Mouse (Mus musculus): Measurements from ENCODE around the gene Cdk8. TPM values are rescaled to one million over a fixed set of nuclear protein-coding genes. Genes with fewer than 3 reads are reported as not detected.

Gene Cdk8
- total RNA-seq, 2 experiments from 2014 or later: 15.1 to 15.5 TPM

GRCm38 (mm10) chr5:146281241-146281818 lies 50.3 kb downstream of the Cdk8 start:
- no peak for DNase-seq

DNA sequence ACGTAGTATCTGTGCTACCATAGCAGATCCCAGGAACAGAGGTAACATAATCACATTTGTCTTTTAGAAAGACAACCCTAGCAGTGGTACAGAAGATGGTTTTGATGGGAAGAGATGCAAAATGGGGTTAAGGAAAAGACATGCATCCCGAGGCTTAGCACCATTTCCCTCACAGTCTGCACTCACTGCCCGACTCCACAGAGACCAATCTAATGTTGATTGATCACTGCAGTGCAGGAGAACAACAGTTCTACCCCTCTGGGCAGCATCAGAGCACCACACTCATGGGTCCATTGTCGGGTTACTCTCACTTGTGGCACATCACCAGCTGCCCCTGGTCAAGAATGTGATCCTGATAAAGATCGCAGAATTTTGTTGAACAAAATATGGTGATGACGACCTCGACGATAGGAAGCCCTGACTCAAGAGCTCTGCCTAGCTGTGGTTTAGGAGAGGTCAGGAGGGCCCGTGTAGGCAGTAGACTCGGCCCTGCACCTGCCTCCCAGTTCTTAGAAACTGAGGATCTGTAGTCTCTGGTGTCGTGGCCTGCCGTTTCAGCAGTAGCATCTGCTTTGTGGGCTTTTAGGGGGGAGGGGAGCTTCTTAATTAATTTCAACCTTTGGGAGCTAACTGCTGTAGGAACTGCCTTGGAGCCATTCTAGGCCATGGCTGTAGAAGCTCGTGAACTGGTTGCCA lies 51.0 kb downstream of the Cdk8 start:
- DNase-seq: no peak

GRCm38 (mm10) chr5:146283899-146284298 lies 52.9 kb downstream of the Cdk8 start:
- no peak for DNase-seq

DNA sequence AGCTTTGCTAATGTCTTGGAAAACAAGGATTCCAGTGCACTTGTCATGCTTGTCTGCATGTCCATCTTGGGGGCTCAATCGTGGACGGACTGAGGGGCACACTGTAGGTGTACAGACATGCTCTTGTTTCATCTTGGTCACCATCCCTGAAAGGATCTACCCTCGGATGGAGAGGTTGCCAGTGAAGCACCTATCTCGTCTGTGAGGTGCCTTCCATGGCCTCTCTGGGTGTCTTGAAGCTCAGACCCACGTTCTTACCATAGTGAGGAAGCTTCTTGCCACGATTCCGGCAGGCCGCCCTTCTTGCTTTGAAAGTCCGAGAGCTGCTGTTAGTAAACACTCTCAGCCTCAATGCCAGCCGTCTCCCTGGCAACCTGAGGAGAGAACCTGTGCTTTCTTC lies 56.4 kb downstream of the Cdk8 start:
- DNase-seq: no peak

GRCm38 (mm10) chr5:146288048-146288501 lies 57.0 kb downstream of the Cdk8 start:
- DNase-seq: no peak

GRCm38 (mm10) chr5:146289921-146290320 lies 58.9 kb downstream of the Cdk8 start:
- no peak for DNase-seq

GRCm38 (mm10) chr5:146290446-146290845 lies 59.4 kb downstream of the Cdk8 start:
- no peak for DNase-seq

- no peak for DNase-seq
Measured at GRCm38 (mm10) chr5:146291560-146291959, 60.5 kb downstream of the Cdk8 start.

DNA sequence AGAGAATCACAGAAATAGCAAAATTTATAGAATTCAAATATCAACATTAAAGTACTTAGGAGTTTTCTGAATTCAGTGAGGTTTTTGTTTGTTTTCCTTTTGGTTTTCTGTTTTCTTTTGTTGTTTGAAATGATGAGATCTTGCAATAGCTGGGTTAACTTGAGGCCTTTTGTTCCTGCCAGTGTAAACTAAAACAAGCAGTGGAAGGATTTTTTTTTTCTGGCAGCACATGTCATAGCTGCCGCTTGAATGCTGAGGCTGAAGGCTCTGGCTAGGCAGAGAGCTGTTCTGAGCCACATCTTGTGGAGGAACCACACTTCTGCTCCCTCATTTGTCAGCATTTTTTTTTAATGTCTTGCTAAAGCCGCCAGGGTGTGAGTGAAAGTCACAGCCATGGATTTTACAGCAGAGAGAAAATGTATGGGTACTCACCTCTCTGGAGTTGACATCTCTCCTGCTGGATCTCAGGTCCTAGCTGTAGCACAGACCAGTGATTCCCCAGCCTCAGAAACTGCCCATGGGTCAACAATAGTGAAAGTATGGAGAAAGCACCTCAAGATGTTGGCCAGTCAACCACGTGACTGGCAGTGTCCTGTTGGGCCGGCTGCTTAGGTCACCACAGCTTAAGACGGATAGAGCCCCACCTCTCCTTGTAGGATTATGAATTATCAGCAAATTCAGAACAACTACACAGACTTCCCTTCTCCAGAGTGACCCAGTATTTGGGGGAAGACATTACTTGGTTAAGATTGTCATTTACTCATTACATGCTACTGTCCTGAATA lies 62.1 kb downstream of the Cdk8 start:
- no peak for DNase-seq

DNA sequence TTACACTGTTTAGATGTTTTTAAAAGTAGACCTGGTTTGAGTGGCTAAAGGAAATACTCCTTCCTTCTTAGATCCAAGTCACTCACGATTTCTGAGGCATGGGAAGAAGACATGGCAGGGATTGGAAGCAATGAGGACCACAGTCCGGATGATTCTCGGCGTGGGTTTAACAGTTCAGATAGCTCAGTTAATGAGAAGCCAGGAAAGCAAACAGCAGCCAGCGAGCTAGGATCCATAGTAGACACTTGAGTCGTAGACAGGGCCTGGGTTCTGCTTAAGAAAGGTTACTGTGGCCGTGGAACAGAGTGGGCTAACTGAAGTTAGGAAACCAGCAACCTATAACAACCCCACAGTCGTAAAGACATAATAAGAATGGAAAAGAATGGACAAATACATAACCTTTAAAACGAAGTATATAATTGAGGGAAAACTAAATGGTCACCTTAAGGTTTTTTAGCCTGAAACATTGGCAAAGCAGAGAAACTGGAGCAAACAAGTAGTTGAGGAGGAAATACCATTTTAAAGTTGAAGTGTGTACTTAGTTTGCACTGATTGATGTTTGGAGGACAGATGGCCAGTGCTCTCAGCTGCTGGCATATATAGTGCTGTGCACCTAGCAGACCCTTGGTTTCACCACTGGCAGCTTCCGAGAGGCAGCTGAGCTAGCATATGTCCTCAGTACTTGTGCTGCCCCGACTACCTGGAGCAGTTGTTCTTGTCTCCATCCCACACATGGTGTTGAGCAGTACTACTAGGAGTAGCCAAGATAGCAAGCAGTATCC lies 63.1 kb downstream of the Cdk8 start:
- DNase-seq: no peak

DNA sequence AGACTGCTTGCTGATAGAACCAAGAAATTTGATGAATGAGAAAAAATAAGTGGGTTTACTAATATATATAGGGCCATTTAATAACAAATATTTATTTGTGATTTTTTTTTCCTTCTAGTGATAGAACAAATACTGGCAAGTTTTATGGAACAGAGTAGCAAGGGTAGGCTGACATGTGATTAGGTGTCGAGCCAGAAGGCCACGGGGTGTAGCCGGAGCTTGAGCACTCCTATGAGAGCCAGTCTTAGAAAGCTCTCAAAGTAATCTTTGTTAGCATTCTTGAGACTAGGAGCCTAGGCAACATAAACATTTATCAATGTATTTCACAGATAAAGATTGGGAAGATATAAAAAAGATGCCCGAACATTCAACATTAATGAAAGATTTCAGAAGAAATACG lies 63.8 kb downstream of the Cdk8 start:
- DNase-seq: no peak

DNA sequence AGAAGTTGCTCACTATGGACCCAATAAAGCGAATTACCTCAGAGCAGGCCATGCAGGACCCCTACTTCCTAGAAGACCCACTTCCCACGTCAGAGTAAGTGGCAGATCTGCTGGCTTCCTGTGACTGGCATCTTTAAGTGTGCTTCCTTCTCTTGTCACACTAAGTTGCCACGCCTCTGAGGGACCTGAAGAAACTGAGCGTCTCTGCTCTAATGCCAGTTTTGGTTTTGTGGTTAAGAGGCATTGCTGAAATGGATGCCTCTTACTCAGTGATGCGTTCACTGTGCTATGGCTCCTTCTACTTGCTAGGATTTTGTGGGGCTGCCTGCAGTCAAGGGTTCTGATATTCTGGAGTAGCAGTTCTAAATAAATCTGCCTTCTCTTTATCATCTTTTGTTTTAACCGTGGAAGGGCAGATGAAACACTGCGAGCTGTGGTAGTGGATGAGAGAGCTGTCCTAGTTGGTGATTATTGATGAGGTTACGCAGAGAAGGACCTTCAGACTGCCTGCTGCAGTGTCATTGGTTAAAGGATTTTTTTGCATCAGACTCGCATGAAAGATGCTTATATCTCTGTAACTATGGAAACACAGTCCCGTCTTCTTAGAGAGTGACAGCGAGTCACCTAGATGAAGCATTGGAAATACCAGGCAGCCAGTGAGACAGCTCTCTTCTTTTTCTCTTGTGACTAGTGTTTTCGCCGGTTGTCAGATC lies 67.9 kb downstream of the Cdk8 start:
- DNase-seq: no peak

GRCm38 (mm10) chr5:146299520-146299870 lies 68.5 kb downstream of the Cdk8 start:
- no peak for DNase-seq

DNA sequence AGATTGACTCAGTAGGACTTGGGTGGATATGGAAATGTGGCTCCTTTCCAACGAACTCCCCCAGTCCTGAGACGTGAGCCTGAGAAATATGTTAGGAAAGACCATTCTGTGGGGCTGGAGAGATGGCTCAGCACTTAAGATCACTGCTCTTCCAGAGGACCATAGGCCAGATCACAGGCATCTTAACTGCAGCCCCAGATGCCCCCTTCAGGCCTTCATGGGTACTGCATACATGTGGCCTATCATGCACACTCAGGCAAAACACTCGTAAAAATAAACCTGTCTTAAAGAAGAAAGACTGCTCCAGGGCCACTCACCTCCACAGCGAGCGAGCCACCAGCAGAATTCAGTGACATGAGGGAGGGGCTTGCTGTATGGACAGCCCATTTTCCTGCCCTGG lies 72.4 kb downstream of the Cdk8 start:
- peak; percentile 48 for DNase-seq

GRCm38 (mm10) chr5:146307046-146307743 lies 76.2 kb downstream of the Cdk8 start:
- no peak for DNase-seq

DNA sequence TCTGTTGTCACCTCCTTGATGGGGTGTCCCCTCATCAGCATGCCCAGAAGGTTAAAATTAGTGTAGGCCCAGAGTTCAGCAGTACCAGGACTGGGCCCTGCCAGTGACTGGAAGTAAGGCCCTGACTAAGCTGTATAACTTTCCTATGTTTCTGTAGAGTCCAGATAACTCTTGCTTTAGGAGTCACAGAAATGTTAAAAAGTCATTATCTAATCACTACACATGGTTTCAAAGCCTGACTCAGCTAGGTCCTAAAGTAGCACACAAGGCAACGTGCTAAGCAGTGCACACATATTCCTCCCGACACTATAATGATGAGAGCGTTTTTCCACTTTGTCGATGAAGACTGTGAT lies 76.7 kb downstream of the Cdk8 start:
- DNase-seq: no peak

DNA sequence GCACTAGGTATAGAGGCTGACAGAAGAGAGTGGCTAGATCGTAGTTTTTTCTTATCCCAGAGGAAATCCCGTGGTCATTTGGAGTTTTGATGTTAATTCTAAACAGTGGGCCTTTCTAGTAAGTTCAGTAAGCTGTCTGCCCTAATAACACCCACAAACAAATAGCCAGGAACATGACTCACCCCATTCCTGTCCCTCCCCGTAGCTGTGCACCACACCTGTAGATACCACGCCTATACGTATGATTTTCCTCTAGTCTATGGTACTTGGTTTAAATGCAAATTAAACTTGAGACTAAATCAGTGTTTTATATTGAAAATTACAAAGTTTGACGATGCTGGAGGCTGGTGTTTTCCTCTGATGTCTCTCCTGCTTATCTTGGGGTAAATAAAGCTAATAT lies 83.5 kb downstream of the Cdk8 start:
- DNase-seq: no peak

GRCm38 (mm10) chr5:146315268-146315921 lies 84.4 kb downstream of the Cdk8 start:
- peak; percentile 33 for DNase-seq

DNA sequence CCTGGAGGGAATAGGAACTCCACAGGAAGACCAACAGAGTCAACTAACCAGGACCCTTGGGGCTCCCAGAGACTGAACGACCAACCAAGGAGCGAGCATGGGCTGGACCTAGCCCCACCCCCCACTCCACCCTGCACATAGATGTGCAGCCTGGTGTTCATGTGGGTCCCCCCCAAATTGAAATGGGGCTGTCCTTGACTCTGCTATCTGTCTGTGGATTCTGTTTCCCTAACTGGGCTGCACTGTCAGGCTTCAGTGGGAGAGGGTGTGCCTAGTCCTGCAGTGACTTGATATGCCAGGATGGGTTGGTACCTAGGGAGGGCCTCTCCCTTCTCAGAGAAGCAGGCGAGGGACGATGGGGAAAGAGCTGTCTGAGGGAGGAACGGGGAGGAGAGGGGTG lies 85.3 kb downstream of the Cdk8 start:
- DNase-seq: no peak

DNA sequence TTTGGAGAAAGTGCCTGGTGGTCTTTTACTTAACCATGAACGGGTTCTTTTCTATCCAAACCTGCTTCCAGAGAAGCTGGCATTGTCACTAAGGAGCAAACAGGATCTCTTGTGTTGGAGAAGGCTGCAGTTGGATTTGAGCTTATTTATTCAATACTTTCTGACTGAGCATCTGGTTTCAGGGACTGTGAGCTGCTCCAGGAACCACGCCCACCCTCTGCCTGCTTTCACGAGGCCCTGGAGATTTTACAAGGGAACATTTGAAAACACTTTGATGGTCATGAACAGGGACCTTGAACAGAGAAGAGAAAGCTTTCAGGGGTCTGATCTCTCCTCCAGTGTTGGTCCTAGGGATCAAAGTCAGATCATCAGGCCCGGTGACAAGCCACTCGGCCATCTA lies 87.0 kb downstream of the Cdk8 start:
- DNase-seq: peak; percentile 61

- DNase-seq: no peak
Measured at GRCm38 (mm10) chr5:146318461-146318860, 87.4 kb downstream of the Cdk8 start.

All from gastrocnemius, postnatal 25 days (tissue).